Mouse (Mus musculus): ENCODE data around the gene Pinlyp. TPM values are rescaled to one million over a fixed set of nuclear protein-coding genes. Genes with fewer than 3 reads are reported as not detected.

The Pinlyp gene
- polyA plus RNA-seq, 1 experiment, result 18.3 TPM

- peaks cover 29% of the 10 kb centered on the region for H3K4me1 ChIP-seq (ENCODE audit: control insufficient read depth, insufficient read depth, low read length)
These were observed 41.9 kb downstream of the Pinlyp start for GRCm38 (mm10) chr7:24504004-24504403.

GRCm38 (mm10) chr7:24501492-24501891 is 44.4 kb downstream of the Pinlyp start:
- no peaks in the 10 kb centered on the region for H3K27me3 ChIP-seq (ENCODE audit: control insufficient read depth, insufficient read depth, low read length)
- TF ChIP-seq CTCF (IDR thresholded peaks at IDR 0.05; ENCODE audit: control insufficient read depth, insufficient read depth, insufficient replicate concordance, low read depth, low read length) (peak; percentile 67; the same call in 1 of the 2 replicates), POLR2A (IDR thresholded peaks at IDR 0.05; ENCODE audit: control insufficient read depth, low read depth, low read length) (no peak)

More at GRCm38 (mm10) chr7:24504004-24504403, 41.9 kb downstream of the Pinlyp start:
- no peaks in the 10 kb centered on the region for H3K36me3 ChIP-seq (ENCODE audit: control insufficient read depth, insufficient read depth, low read length)
- no peak overlapping the region for H3K27ac ChIP-seq (ENCODE audit: control insufficient read depth, insufficient read depth, low read depth, low read length)
- no peaks in the 10 kb centered on the region for H3K27me3 ChIP-seq (ENCODE audit: control insufficient read depth, insufficient read depth, low read length)
- no peak overlapping the region for H3K4me3 ChIP-seq (ENCODE audit: control insufficient read depth, low read depth, low read length)
- TF ChIP-seq POLR2A (IDR thresholded peaks at IDR 0.05; ENCODE audit: control insufficient read depth, low read depth, low read length), result no peak
- TF ChIP-seq CTCF (IDR thresholded peaks at IDR 0.05; ENCODE audit: control insufficient read depth, insufficient read depth, insufficient replicate concordance, low read depth, low read length), result no peak

GRCm38 (mm10) chr7:24500929-24501328 is 45.0 kb downstream of the Pinlyp start:
- TF ChIP-seq POLR2A (IDR thresholded peaks at IDR 0.05; ENCODE audit: control insufficient read depth, low read depth, low read length) (no peak), CTCF (IDR thresholded peaks at IDR 0.05; ENCODE audit: control insufficient read depth, insufficient read depth, insufficient replicate concordance, low read depth, low read length) (peak; percentile 46; the same call in 1 of the 2 replicates)

More at GRCm38 (mm10) chr7:24501492-24501891, 44.4 kb downstream of the Pinlyp start:
- no peak overlapping the region for H3K4me3 ChIP-seq (ENCODE audit: control insufficient read depth, low read depth, low read length)
- H3K27ac ChIP-seq (ENCODE audit: control insufficient read depth, insufficient read depth, low read depth, low read length), result no peak overlapping the region
- H3K36me3 ChIP-seq (ENCODE audit: control insufficient read depth, insufficient read depth, low read length), result no peaks in the 10 kb centered on the region
- peaks cover 22% of the 10 kb centered on the region for H3K4me1 ChIP-seq (ENCODE audit: control insufficient read depth, insufficient read depth, low read length)

GRCm38 (mm10) chr7:24499856-24500577 is 45.9 kb downstream of the Pinlyp start:
- no peak overlapping the region for H3K27ac ChIP-seq (ENCODE audit: control insufficient read depth, insufficient read depth, low read depth, low read length)
- H3K4me1 ChIP-seq (ENCODE audit: control insufficient read depth, insufficient read depth, low read length), result peaks cover 14% of the 10 kb centered on the region
- no peak for TF ChIP-seq CTCF (IDR thresholded peaks at IDR 0.05; ENCODE audit: control insufficient read depth, insufficient read depth, insufficient replicate concordance, low read depth, low read length)
- no peak for TF ChIP-seq POLR2A (IDR thresholded peaks at IDR 0.05; ENCODE audit: control insufficient read depth, low read depth, low read length)
- H3K27me3 ChIP-seq (ENCODE audit: control insufficient read depth, insufficient read depth, low read length), result no peaks in the 10 kb centered on the region
- no peaks in the 10 kb centered on the region for H3K36me3 ChIP-seq (ENCODE audit: control insufficient read depth, insufficient read depth, low read length)
- peak overlapping the region; percentile 34 for H3K4me3 ChIP-seq (ENCODE audit: control insufficient read depth, low read depth, low read length)

More at GRCm38 (mm10) chr7:24500929-24501328, 45.0 kb downstream of the Pinlyp start:
- Histone ChIP-seq H3K4me3 (ENCODE audit: control insufficient read depth, low read depth, low read length) (no peak overlapping the region), H3K4me1 (ENCODE audit: control insufficient read depth, insufficient read depth, low read length) (peaks cover 18% of the 10 kb centered on the region), H3K27me3 (ENCODE audit: control insufficient read depth, insufficient read depth, low read length) (no peaks in the 10 kb centered on the region), H3K27ac (ENCODE audit: control insufficient read depth, insufficient read depth, low read depth, low read length) (no peak overlapping the region), H3K36me3 (ENCODE audit: control insufficient read depth, insufficient read depth, low read length) (no peaks in the 10 kb centered on the region)

Other genes with a start within 250 kb of the Pinlyp start
- 12.1 and 12.4 TPM in 2 replicates for gene Zfp61, start 244.9 kb downstream of the Pinlyp start, polyA plus RNA-seq (2012; rRNA removed)
- gene Zfp94, start 229.5 kb downstream of the Pinlyp start, polyA plus RNA-seq (2012; rRNA removed), result 10.5 and 10.8 TPM in 2 replicates
- gene Tescl, start 212.2 kb downstream of the Pinlyp start, polyA plus RNA-seq (2012; rRNA removed), result 277 and 339 TPM in 2 replicates
- gene Lypd5, start 196.9 kb downstream of the Pinlyp start, polyA plus RNA-seq (2012; rRNA removed), result 1.7 and 2.3 TPM in 2 replicates
- 2.5 and 3.8 TPM in 2 replicates for gene Kcnn4, start 175.9 kb downstream of the Pinlyp start, polyA plus RNA-seq (2012; rRNA removed)
- gene Smg9, start 146.5 kb downstream of the Pinlyp start, polyA plus RNA-seq (2012; rRNA removed), result 151 and 171 TPM in 2 replicates
- gene Irgc1, start 93.8 kb downstream of the Pinlyp start, polyA plus RNA-seq (2012; rRNA removed), result 1,510 and 1,812 TPM in 2 replicates
- 0.38 TPM in 1 of 2 replicates, not detected in the other for gene Plaur, start 83.6 kb downstream of the Pinlyp start, polyA plus RNA-seq (2012; rRNA removed)
- 1.8 and 2.5 TPM in 2 replicates for gene Cadm4, start 64.1 kb downstream of the Pinlyp start, polyA plus RNA-seq (2012; rRNA removed)
- 16.8 and 20.3 TPM in 2 replicates for gene Zfp428, start 39.1 kb downstream of the Pinlyp start, polyA plus RNA-seq (2012; rRNA removed)
- 144 and 154 TPM in 2 replicates for gene AC161166.1, start 33.7 kb downstream of the Pinlyp start, polyA plus RNA-seq (2012; rRNA removed)
- 2.2 and 2.4 TPM in 2 replicates for gene Irgq, start 15.4 kb downstream of the Pinlyp start, polyA plus RNA-seq (2012; rRNA removed)
- 69.4 and 79.8 TPM in 2 replicates for gene Xrcc1, start 171 bp upstream of the Pinlyp start, polyA plus RNA-seq (2012; rRNA removed)
- gene Ethe1, start 41.4 kb upstream of the Pinlyp start, polyA plus RNA-seq (2012; rRNA removed), result 1.3 and 1.5 TPM in 2 replicates
- gene Zfp575, start 41.5 kb upstream of the Pinlyp start, polyA plus RNA-seq (2012; rRNA removed), result 0.04 and 0.06 TPM in 2 replicates
- 0.52 and 0.85 TPM in 2 replicates for gene Phldb3, start 64.6 kb upstream of the Pinlyp start, polyA plus RNA-seq (2012; rRNA removed)
- 0.06 and 0.16 TPM in 2 replicates for gene Lypd3, start 90.4 kb upstream of the Pinlyp start, polyA plus RNA-seq (2012; rRNA removed)
- gene Tex101, start 130.6 kb upstream of the Pinlyp start, polyA plus RNA-seq (2012; rRNA removed), result 418 and 545 TPM in 2 replicates
- gene BC049730, start 163.1 kb upstream of the Pinlyp start, polyA plus RNA-seq (2012; rRNA removed), result 97.9 and 114 TPM in 2 replicates
- 57.3 and 81.2 TPM in 2 replicates for gene Gm4763, start 180.8 kb upstream of the Pinlyp start, polyA plus RNA-seq (2012; rRNA removed)
- gene Cd177, start 214.2 kb upstream of the Pinlyp start, polyA plus RNA-seq (2012; rRNA removed), result 0.65 and 0.87 TPM in 2 replicates
- gene Ceacam10, start 231.1 kb upstream of the Pinlyp start, polyA plus RNA-seq (2012; rRNA removed), result 0.38 and 63.4 TPM in 2 replicates